Mouse (Mus musculus) regulatory T cell (primary cell): Measurements from ENCODE around the gene Ssbp3.

Source experiments
- in situ Hi-C: fragments of 300-600 bp; cut with MboI, MseI; formaldehyde crosslinking; loops from one replicate; pipeline ENCODE4 v1.15.1; 2025; ENCODE audit warnings: high pct_unique_total_duplicates

Ssbp3 gene

GRCm38 (mm10) chr4:106934931-106935582 is 24.6 kb downstream of the Ssbp3 start:
- in situ Hi-C loops, result no loop called here

DNA sequence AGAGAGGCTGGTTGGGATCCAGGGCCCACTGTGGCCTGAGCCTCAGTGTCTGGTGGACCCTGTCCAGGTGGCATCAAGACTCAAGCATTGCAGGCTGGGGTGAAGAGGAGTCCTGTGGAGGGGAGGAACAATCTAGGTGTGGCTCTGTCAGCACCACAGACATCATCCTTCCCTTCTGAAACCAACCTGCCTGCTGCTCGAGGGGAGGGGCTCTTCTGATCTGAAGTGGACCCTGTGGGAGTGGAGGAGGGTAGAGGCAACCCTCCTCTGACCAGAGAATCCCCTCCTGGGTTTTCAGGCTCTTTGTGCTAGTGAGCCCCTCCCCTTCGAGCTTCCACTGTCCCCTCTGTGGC is 25.1 kb downstream of the Ssbp3 start:
- in situ Hi-C loops, result no loop called here

GRCm38 (mm10) chr4:106936041-106936440 is 25.5 kb downstream of the Ssbp3 start:
- in situ Hi-C loops, result no loop called here

DNA sequence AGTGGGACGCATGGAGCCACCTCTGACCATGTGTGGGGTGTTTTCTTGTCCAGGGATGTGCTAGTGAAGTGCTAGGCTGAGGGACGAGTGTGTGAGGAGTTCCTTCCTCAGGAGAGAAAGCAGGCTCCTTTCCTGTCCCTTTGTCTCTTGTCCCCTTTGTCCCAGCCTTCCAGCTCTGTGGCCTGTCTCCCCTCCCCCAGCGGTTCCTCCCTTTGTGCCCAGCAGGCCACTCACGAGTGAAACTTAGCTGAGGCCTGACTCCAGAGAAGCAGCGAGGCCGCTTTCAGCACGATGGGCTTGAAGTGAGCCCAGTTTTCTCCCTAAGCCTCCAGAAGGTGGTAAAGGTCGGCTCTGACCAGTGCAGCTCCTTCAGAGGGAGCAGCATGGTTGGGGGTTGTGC is 26.2 kb downstream of the Ssbp3 start:
- in situ Hi-C loops, result no loop called here

DNA sequence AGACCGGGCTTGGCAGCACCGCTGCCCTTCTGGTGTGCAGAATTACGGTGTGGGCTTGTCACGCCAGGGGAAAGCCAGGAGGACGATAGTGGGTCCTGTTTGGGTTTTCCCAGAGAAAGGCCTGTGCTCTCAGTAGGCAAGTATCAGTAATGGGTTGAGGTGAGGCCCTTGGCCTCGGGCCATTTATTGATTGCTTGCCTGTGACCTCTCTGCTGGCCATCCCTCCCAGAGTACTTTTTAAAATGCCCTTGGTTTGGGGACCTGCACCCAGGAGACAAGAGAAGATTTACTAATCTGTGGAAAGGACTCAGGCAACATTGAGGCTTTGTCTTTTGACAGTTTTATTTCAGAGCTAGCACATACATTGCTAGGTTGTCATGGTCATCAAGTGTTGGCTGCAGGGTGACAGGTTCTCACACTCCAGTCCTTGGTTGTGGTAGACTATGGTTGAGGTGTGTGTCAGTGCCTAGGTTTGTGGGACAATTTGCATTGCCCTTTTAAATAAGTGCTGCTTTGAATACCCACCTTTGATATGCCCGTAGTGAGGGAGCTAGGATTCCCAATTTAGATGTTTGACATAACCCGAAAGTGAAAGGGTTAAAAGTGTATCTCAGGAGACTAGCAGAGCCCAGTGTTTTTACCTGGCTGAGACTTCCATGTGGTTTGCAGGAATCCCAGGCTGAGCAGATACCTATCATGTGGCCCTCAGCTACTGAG is 28.2 kb downstream of the Ssbp3 start:
- in situ Hi-C loops, result no loop called here

- in situ Hi-C loops, result no loop called here
Observed at GRCm38 (mm10) chr4:106939223-106939918, 28.9 kb downstream of the Ssbp3 start.

DNA sequence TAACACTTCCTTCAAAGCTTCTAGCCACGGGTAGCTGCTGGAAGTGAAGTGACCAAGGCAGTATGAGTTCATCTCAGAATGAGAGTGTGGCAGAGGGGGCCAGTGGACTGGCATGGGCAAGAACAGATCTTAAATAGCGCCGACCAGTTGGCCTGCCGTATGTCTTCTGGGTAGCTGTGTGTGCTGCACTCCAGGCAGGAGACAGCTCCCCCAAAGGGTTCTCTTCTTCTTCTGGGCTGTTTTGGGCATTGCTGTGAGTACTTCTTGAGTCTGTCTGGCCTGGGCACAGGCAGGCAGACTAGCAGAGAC is 29.4 kb downstream of the Ssbp3 start:
- in situ Hi-C loops, result no loop called here

GRCm38 (mm10) chr4:106940945-106941344 is 30.4 kb downstream of the Ssbp3 start:
- in situ Hi-C loops, result no loop called here

GRCm38 (mm10) chr4:106941475-106941874 is 31.0 kb downstream of the Ssbp3 start:
- in situ Hi-C loops, result no loop called here

GRCm38 (mm10) chr4:106942491-106942890 is 32.0 kb downstream of the Ssbp3 start:
- in situ Hi-C loops, result no loop called here

DNA sequence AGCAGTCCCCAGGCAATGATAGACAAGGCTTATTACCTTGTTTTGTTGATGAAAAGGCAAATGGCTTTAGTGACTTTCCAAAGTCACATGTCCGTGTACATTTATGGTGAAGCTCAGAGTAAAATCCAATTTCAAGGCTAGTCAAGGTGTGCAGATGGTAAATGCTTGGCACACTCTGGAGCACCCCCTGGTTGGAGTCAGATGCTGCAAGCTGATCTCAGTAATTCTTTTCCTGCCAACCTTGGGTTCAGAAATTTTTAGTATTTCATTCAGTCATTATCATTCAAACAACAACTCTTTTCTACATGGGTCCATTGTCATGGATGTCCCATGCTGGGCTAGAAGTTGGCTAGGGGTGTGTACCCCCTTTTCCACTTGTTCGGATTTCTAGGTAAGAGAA is 33.1 kb downstream of the Ssbp3 start:
- in situ Hi-C loops, result no loop called here

GRCm38 (mm10) chr4:106944898-106945297 is 34.4 kb downstream of the Ssbp3 start:
- in situ Hi-C loops, result no loop called here

GRCm38 (mm10) chr4:106947741-106948140 is 37.2 kb downstream of the Ssbp3 start:
- in situ Hi-C loops, result no loop called here

DNA sequence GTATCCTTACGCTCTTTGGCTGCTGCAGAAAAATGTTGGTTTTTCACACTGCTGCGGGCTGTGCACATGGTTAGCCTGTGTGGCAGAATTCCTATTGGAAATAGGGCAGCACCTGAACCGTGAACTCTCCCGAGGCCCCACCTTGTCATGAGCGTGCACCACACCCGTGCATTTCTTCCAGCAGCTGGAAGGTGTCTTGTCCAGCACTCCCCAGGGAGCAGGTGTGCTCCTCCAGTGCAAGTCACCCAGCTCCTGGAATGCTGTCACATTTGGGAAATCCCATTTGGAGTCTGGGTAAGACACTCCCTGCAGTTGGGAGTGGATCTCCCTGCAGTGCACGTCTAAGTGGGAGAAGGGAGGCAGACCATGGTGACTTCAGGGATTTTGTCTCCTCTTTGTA is 38.0 kb downstream of the Ssbp3 start:
- in situ Hi-C loops, result no loop called here

GRCm38 (mm10) chr4:106949200-106949599 is 38.7 kb downstream of the Ssbp3 start:
- in situ Hi-C loops, result no loop called here

GRCm38 (mm10) chr4:106950801-106951200 is 40.3 kb downstream of the Ssbp3 start:
- in situ Hi-C loops, result no loop called here

- in situ Hi-C loops, result no loop called here
Observed at GRCm38 (mm10) chr4:106951455-106951854, 41.0 kb downstream of the Ssbp3 start.

GRCm38 (mm10) chr4:106953221-106953620 is 42.7 kb downstream of the Ssbp3 start:
- in situ Hi-C loops, result no loop called here

- in situ Hi-C loops, result no loop called here
Observed at GRCm38 (mm10) chr4:106953760-106954159, 43.3 kb downstream of the Ssbp3 start.

DNA sequence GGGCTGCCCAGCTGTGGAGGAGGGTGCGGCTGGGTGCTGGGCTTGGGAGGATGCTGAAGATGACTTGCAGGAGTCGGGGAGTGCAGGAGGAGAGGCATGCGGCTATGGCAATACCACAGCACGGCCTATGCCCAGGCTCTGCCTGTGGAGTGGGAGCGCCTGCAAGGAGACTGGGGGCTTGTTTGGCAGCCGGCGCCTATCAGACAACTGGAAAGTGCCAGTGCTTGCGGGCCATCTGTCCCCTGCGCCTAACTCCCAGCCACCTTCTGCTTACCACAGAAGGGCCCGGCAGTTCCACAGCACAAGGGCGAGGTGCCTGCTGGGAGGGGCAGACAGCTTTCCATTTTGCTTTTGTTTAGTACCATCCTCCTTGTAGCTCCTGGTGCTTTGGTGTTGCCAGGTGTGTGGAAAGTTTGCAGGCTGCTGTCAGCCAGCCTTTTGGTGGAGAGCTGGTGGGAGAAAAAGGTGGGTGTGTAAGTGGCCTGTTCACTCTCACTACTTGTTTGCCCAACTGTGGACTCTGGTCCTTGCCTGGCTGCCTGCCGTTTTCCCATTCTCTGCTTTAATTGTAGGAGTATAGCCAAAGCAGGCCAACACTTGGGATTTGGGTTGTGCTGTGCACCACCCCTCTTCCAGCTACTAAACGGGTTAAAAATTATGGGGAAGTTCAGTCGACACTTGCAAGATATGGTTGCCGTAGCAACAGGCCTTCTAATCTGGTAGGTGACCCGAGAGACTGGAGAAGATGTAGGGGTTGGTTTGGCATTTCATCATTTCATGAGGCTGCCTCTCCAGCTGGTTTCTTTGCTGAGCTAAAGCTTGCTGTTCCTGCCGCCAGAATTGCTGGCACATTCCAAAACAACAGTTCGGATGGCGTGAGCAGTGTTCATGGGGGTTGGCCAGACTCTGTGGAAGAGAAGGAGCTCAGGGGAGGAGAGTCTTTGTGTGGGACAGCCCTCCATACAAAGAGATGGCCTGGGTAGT is 45.5 kb downstream of the Ssbp3 start:
- in situ Hi-C loops, result no loop called here

- in situ Hi-C loops, result no loop called here
Observed at GRCm38 (mm10) chr4:106958117-106958516, 47.6 kb downstream of the Ssbp3 start.

DNA sequence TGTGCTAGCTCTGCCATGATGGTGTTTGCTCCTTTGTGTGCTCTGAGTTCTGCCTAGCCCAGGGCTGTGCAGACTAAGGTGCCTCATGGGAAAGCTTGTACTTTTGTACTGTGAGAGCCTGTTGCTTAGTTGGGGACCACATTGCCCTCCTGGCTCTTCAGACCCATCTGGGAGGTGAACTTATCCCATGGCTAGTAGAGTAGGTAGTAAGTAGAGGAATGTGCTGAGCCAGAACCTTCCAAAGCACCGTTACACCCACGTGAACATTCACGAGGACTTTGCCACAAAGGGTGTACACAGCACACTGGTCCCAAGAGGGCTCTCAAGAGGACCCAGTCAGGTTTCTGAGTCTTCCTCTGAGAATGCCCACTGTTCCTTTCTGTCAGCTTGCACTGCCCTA is 48.1 kb downstream of the Ssbp3 start:
- in situ Hi-C loops, result no loop called here
